9 mouse cellular contexts compared by ENCODE assay signal in the genomic region with DNA sequence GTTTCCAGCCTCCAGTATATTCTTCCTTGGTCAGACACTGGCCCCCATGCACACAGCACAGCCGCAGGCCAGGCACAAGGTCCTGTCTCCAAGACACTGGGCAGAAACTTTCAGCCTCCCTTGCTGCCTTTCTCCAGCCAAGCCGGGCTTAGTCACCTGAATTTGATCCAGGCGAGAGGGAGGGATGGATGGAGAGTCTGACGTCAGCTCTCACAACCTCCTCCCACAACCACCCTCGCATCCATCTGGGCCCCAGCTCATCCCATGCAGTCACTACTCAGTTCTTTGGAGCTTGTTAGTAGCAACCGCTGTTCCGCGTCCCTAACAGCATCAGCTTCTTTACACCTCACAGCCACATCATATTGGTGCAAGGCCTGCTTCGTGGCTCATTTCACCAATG. TPM values are rescaled to one million over a fixed set of nuclear protein-coding genes. Genes with fewer than 3 reads are reported as not detected.
A peak's percentile ranks its signal among the peaks of the same experiment; 100 is the strongest.
DNase-seq lines count a peak whose midpoint lies in the region; ATAC-seq and TF ChIP-seq lines count a peak whose summit lies in the region.
"Had no signal": no experiment of that assay in that cellular context is flagged by ENCODE, and none has a peak within 500 bp of the region (broad histone marks: within the 10 kb centered on the region; RNA-seq: fewer than 3 reads in every experiment).

No protein-coding gene starts in this region.

- ATAC-seq in hindbrain, embryonic 12.5 days (ENCODE audit: low FRiP score): no peak
- ATAC-seq in hindbrain, embryonic 13.5 days (ENCODE audit: low FRiP score): no peak
- ATAC-seq in lung, embryonic 14.5 days (ENCODE audit: insufficient read depth): no peak
- ATAC-seq in liver, embryonic 11.5 days (replicated peaks; ENCODE audit: low FRiP score): no peak

- DNase-seq in cerebellum, adult 2 months: peak; percentile 86 to 93
- DNase-seq in heart, adult 8-10 months (ENCODE audit: low spot score): peak; percentile 68
- peak; percentile 15 for DNase-seq in lung, embryonic 14.5 days
- DNase-seq in embryo, embryonic 10 days (ENCODE audit: low spot score): no peak
- DNase-seq in liver, embryonic 11.5 days (ENCODE audit: low spot score): no peak
- no peak for DNase-seq in thymus, postnatal 0 days (ENCODE audit: low spot score)

- peaks cover 25% of the 10 kb centered on the region for H3K4me1 ChIP-seq in hindbrain, embryonic 12.5 days
- peaks cover 36% of the 10 kb centered on the region for H3K4me1 ChIP-seq in hindbrain, embryonic 13.5 days (replicated peaks)
- peaks cover 47% of the 10 kb centered on the region for H3K4me1 ChIP-seq in cerebellum, adult 2 months (ENCODE audit: control insufficient read depth, insufficient read depth, low read length)
- peaks cover 20% of the 10 kb centered on the region for H3K4me1 ChIP-seq in lung, embryonic 14.5 days (ENCODE audit: insufficient read depth)
- H3K4me1 ChIP-seq in liver, embryonic 11.5 days (replicated peaks; ENCODE audit: control insufficient read depth, insufficient read depth, low read length): peaks cover 24% of the 10 kb centered on the region

- peak overlapping the region; percentile 19; the same call in 1 of the 2 replicates for H3K27ac ChIP-seq in hindbrain, embryonic 12.5 days
- H3K27ac ChIP-seq in hindbrain, embryonic 13.5 days: no peak overlapping the region
- peak overlapping the region; percentile 14 for H3K27ac ChIP-seq in cerebellum, adult 2 months (ENCODE audit: insufficient read depth, low read length)
- H3K27ac ChIP-seq in lung, embryonic 14.5 days (ENCODE audit: low read depth): no peak overlapping the region
- H3K27ac ChIP-seq in liver, embryonic 11.5 days (ENCODE audit: low read depth, low read length): no peak overlapping the region
- H3K27ac ChIP-seq: embryonic facial prominence, embryonic 15.5 days had no signal

- H3K4me2 ChIP-seq in hindbrain, embryonic 12.5 days (replicated peaks): no peak overlapping the region
- H3K4me2 ChIP-seq in hindbrain, embryonic 13.5 days: no peak overlapping the region
- no peak overlapping the region for H3K4me2 ChIP-seq in lung, embryonic 14.5 days
- H3K4me2 ChIP-seq in liver, embryonic 11.5 days: no peak overlapping the region
- H3K4me2 ChIP-seq: embryonic facial prominence, embryonic 15.5 days had no signal

- no peaks in the 10 kb centered on the region for H3K9me3 ChIP-seq in hindbrain, embryonic 12.5 days (replicated peaks)
- no peaks in the 10 kb centered on the region for H3K9me3 ChIP-seq in hindbrain, embryonic 13.5 days
- H3K9me3 ChIP-seq in lung, embryonic 14.5 days (ENCODE audit: low read depth, low read length): no peaks in the 10 kb centered on the region
- no peaks in the 10 kb centered on the region for H3K9me3 ChIP-seq in liver, embryonic 11.5 days (ENCODE audit: control insufficient read depth, low read length)
- H3K9me3 ChIP-seq: embryonic facial prominence, embryonic 15.5 days had no signal

- no peak overlapping the region for H3K4me3 ChIP-seq in hindbrain, embryonic 12.5 days
- H3K4me3 ChIP-seq in hindbrain, embryonic 13.5 days: no peak overlapping the region
- no peak overlapping the region for H3K4me3 ChIP-seq in cerebellum, adult 2 months (replicated peaks; ENCODE audit: insufficient read depth, low read depth, low read length)
- no peak overlapping the region for H3K4me3 ChIP-seq in lung, embryonic 14.5 days (ENCODE audit: low read depth, low read length)
- H3K4me3 ChIP-seq in liver, embryonic 11.5 days (ENCODE audit: low read depth, low read length): no peak overlapping the region
- H3K4me3 ChIP-seq: embryonic facial prominence, embryonic 15.5 days had no signal

- TF ChIP-seq POLR2A in cerebellum, adult 2 months (IDR thresholded peaks at IDR 0.05; ENCODE audit: borderline replicate concordance, insufficient read depth, low read length): no peak

- 0 out of 2 replicates have a peak, but pooled peaks cover 1% of the 10 kb centered on the region for H3K36me3 ChIP-seq in hindbrain, embryonic 12.5 days
- H3K36me3 ChIP-seq in hindbrain, embryonic 13.5 days: peaks cover 16% of the 10 kb centered on the region
- no peaks in the 10 kb centered on the region for H3K36me3 ChIP-seq in lung, embryonic 14.5 days (ENCODE audit: insufficient read depth)
- H3K36me3 ChIP-seq in liver, embryonic 11.5 days (ENCODE audit: control insufficient read depth, insufficient read depth, low read length): no peaks in the 10 kb centered on the region
- H3K36me3 ChIP-seq: embryonic facial prominence, embryonic 15.5 days had no signal

- 0 out of 2 replicates have a peak overlapping the region, but pooled peaks have one; percentile 15 for H3K9ac ChIP-seq in hindbrain, embryonic 12.5 days
- H3K9ac ChIP-seq in hindbrain, embryonic 13.5 days: no peak overlapping the region
- H3K9ac ChIP-seq in lung, embryonic 14.5 days: no peak overlapping the region
- H3K9ac ChIP-seq in liver, embryonic 11.5 days (ENCODE audit: low read depth, low read length): no peak overlapping the region
- H3K9ac ChIP-seq: embryonic facial prominence, embryonic 15.5 days had no signal

- H3K27me3 ChIP-seq in hindbrain, embryonic 12.5 days: peaks cover 34% of the 10 kb centered on the region
- H3K27me3 ChIP-seq in hindbrain, embryonic 13.5 days: peaks cover 23% of the 10 kb centered on the region
- H3K27me3 ChIP-seq in cerebellum, adult 2 months (ENCODE audit: control insufficient read depth, insufficient read depth, low read length): no peaks in the 10 kb centered on the region
- peaks cover 24% of the 10 kb centered on the region for H3K27me3 ChIP-seq in lung, embryonic 14.5 days (ENCODE audit: insufficient read depth, low read length)
- peaks cover 25% of the 10 kb centered on the region for H3K27me3 ChIP-seq in liver, embryonic 11.5 days (replicated peaks; ENCODE audit: control insufficient read depth, insufficient read depth, low read length)

- WGBS in hindbrain, embryonic 12.5 days: 49% methylated on average over 9 of the region's 9 CpGs
- 59% methylated on average over 9 of the region's 9 CpGs for WGBS in hindbrain, embryonic 13.5 days
- 16% methylated on average over 9 of the region's 9 CpGs for WGBS in cerebellum, adult 2 months
- 47% methylated on average over 9 of the region's 9 CpGs for WGBS in lung, embryonic 14.5 days
- 69% methylated on average over 9 of the region's 9 CpGs for WGBS in liver, embryonic 11.5 days

- TF ChIP-seq CTCF in cerebellum, adult 2 months (IDR thresholded peaks at IDR 0.05; ENCODE audit: borderline replicate concordance, insufficient read depth, low read depth, low read length): no peak
- TF ChIP-seq CTCF in lung, embryonic 14.5 days (IDR thresholded peaks at IDR 0.05; ENCODE audit: low read depth): no peak

RNA-seq across cellular contexts. Expression of a gene that starts 4.3 kb away (rescaled TPM):
- 13.3 and 13.6 TPM in 2 replicates for polyA plus RNA-seq in hindbrain, embryonic 12.5 days (2016; fragmentation: Nextera tagmentation; extraction: Ambion mirVana)
- polyA plus RNA-seq in hindbrain, embryonic 13.5 days (2015; fragmentation: Nextera tagmentation; extraction: Ambion mirVana): 21.5 and 23.1 TPM in 2 replicates
- polyA plus RNA-seq in cerebellum, adult 2 months (2012; rRNA removed): 68.8 and 70.8 TPM in 2 replicates
- total RNA-seq in heart, adult 8-10 months (2022): under 1 TPM; 0.53 to 0.84 (median 0.74) TPM
- 3.2 and 3.5 TPM in 2 replicates for polyA plus RNA-seq in lung, embryonic 14.5 days (2014; fragmentation: Nextera tagmentation; extraction: Ambion mirVana)
- polyA plus RNA-seq in liver, embryonic 11.5 days (2014; fragmentation: Nextera tagmentation; extraction: Ambion mirVana): 2.6 and 3.0 TPM in 2 replicates
- 18.8 and 19.6 TPM in 2 replicates for polyA plus RNA-seq in thymus, postnatal 0 days (2015; fragmentation: Nextera tagmentation; extraction: Ambion mirVana)

RNA-seq across cellular contexts. Expression of a gene that starts 24.2 kb away (rescaled TPM):
- polyA plus RNA-seq in hindbrain, embryonic 12.5 days (2016; fragmentation: Nextera tagmentation; extraction: Ambion mirVana): 0.81 and 1.2 TPM in 2 replicates
- 0.65 TPM in 2 replicates for polyA plus RNA-seq in hindbrain, embryonic 13.5 days (2015; fragmentation: Nextera tagmentation; extraction: Ambion mirVana)
- polyA plus RNA-seq in cerebellum, adult 2 months (2012; rRNA removed): 0.41 and 0.46 TPM in 2 replicates
- total RNA-seq in heart, adult 8-10 months (2022): under 1 TPM; 0.35 to 0.49 (median 0.43) TPM
- polyA plus RNA-seq in lung, embryonic 14.5 days (2014; fragmentation: Nextera tagmentation; extraction: Ambion mirVana): 1.9 and 2.1 TPM in 2 replicates
- polyA plus RNA-seq in liver, embryonic 11.5 days (2014; fragmentation: Nextera tagmentation; extraction: Ambion mirVana): 17.6 and 18.8 TPM in 2 replicates
- 61.5 and 71.4 TPM in 2 replicates for polyA plus RNA-seq in thymus, postnatal 0 days (2015; fragmentation: Nextera tagmentation; extraction: Ambion mirVana)

RNA-seq across cellular contexts. Expression of a gene that starts 24.5 kb away (rescaled TPM):
- 13.4 and 13.5 TPM in 2 replicates for polyA plus RNA-seq in hindbrain, embryonic 12.5 days (2016; fragmentation: Nextera tagmentation; extraction: Ambion mirVana)
- 12.5 and 13.1 TPM in 2 replicates for polyA plus RNA-seq in hindbrain, embryonic 13.5 days (2015; fragmentation: Nextera tagmentation; extraction: Ambion mirVana)
- polyA plus RNA-seq in cerebellum, adult 2 months (2012; rRNA removed): 6.4 and 6.5 TPM in 2 replicates
- 1 to 10 TPM; 5.4 to 6.6 (median 5.6) TPM for total RNA-seq in heart, adult 8-10 months (2022)
- polyA plus RNA-seq in lung, embryonic 14.5 days (2014; fragmentation: Nextera tagmentation; extraction: Ambion mirVana): 12.3 and 13.2 TPM in 2 replicates
- polyA plus RNA-seq in liver, embryonic 11.5 days (2014; fragmentation: Nextera tagmentation; extraction: Ambion mirVana): 11.1 and 11.8 TPM in 2 replicates
- polyA plus RNA-seq in thymus, postnatal 0 days (2015; fragmentation: Nextera tagmentation; extraction: Ambion mirVana): 9.0 and 13.3 TPM in 2 replicates

Comparison
In these comparisons a context has a peak if more than half of its experiments do, and no peak if none do; other contexts are left out.
1. H3K27ac ChIP-seq: peak in hindbrain, embryonic 12.5 days (single experiment) and cerebellum, adult 2 months (single experiment); none in hindbrain, embryonic 13.5 days (single experiment), lung, embryonic 14.5 days (single experiment) and liver, embryonic 11.5 days (single experiment).
2. DNase-seq: peak in cerebellum, adult 2 months (2 of 2), heart, adult 8-10 months (single experiment) and lung, embryonic 14.5 days (single experiment); none in embryo, embryonic 10 days (single experiment), liver, embryonic 11.5 days (single experiment) and thymus, postnatal 0 days (single experiment).